Mouse (Mus musculus) Patski (cell line): ENCODE results near the gene Gm12185. TPM values are rescaled to one million over a fixed set of nuclear protein-coding genes. Genes with fewer than 3 reads are reported as not detected.
A peak's percentile ranks its signal among the peaks of the same experiment; 100 is the strongest.

ENCODE experiments used
- ATAC-seq: fragments of 100-300 bp; one replicate; pipeline ENCODE4 v1.8.0; 2021
- CTCF ChIA-PET: fragments of 350-600 bp; sonication (Branson Sonifier 250); formaldehyde crosslinking; loops from one replicate; lab custom pipeline; 2022; ENCODE audit warnings: inconsistent platforms; lab: Charles Lee
- POLR2A ChIA-PET: fragments of 350-600 bp; sonication (Branson Sonifier 250); formaldehyde crosslinking; loops from one replicate; lab custom pipeline; 2022; ENCODE audit warnings: antibody characterized with exemption, inconsistent platforms; lab: Charles Lee
- DNase-seq: peaks from one replicate; pipeline ENCODE4 v3.0.0-alpha.2; 2011; ENCODE audit warnings: low read depth, low spot score
- H3K27me3 ChIP-seq: fragments of 371-371 bp; one replicate; pipeline ENCODE4 v1.5.1; 2021
- CTCF ChIP-seq: fragments of 100-300 bp; IDR thresholded peaks from one replicate; pipeline ENCODE4 v1.5.1; 2021
- in situ Hi-C: fragments of 300-500 bp; cut with MboI; formaldehyde crosslinking; loops from 3 replicates; pipeline ENCODE4 v1.11.1; 2018; ENCODE audit warnings: low pct_unique_long_range_greater_than_20kb, mixed read lengths
- polyA plus RNA-seq: library from polyadenylated mRNA; unstranded; gene quantifications from one replicate; pipeline ENCODE4 v1.2.3, GENCODE M21; 2021

Gm12185 gene
- polyA plus RNA-seq, 1 experiment from 2014 or later, result 0.68 TPM

GRCm38 (mm10) chr11:48870781-48871180, 121.2 kb downstream of the Gm12185 start:
- DNase-seq (no peak), ATAC-seq (no peak)
- TF ChIP-seq CTCF, result no peak
- H3K27me3 ChIP-seq, result no peaks in the 10 kb centered on the region
- in situ Hi-C loops, result loop anchor here (5.0 kb wide), 2 partner anchors 227 to 377 kb away; no protein-coding TSS in a partner anchor
- ChIA-PET CTCF (interaction anchor here (1.2 to 3.9 kb wide), 2 partner anchors 12 to 238 kb away, joined by 3 to 17 read pairs; no protein-coding TSS in a partner anchor), POLR2A (no interaction called here)

DNA sequence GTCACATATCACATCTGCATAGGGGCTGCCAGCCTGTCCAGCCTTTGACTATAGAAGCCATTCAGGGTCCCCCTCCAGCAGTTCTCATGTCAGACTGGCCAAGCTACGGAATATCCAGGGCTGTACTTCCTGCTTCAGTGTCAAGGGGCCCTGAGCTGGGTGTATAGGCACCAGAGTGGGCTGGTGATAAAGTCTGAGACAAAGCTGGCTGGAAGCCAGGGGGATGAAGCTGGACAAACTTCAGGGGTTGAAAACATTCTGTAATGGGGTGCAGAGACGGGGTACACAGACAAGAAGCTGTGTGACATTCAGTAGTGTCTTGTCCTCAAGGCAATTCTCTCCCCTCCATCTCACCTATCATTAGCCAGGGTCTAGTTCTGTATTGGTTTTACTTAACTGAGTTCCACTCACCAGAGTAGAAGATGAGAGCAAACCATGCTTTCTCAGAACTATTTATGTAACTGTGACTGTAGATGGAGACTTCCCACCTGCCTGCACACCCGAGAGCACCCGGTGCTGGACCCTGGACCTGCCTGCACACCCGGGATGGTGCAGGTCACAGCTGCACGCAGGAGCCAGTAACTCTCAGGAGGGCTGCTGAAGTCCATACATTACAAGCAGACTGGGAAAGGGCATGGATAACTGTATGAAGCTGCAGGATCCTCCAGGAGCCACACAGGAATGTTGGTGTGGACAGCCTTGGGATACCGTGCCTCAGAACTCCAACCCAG, 122.5 kb downstream of the Gm12185 start:
- in situ Hi-C loops, result loop anchor here (5.0 kb wide), 2 partner anchors 228 to 378 kb away; no protein-coding TSS in a partner anchor
- no peaks in the 10 kb centered on the region for H3K27me3 ChIP-seq
- CTCF ChIA-PET, result interaction anchor here (1.0 to 3.9 kb wide), 3 partner anchors 11 to 239 kb away, joined by 3 to 17 read pairs (median 3); no protein-coding TSS in a partner anchor
- ATAC-seq, result no peak
- no peak for TF ChIP-seq CTCF
- POLR2A ChIA-PET, result interaction anchor here (0.6 kb wide), 1 partner anchor 332 kb away, joined by 3 read pairs; no protein-coding TSS in a partner anchor
- DNase-seq, result no peak

GRCm38 (mm10) chr11:48866481-48866880, 125.5 kb downstream of the Gm12185 start:
- POLR2A ChIA-PET, result no interaction called here
- CTCF ChIA-PET, result no interaction called here
- ATAC-seq (no peak), DNase-seq (no peak)
- TF ChIP-seq CTCF, result no peak
- H3K27me3 ChIP-seq, result no peaks in the 10 kb centered on the region
- in situ Hi-C loops, result no loop called here

DNA sequence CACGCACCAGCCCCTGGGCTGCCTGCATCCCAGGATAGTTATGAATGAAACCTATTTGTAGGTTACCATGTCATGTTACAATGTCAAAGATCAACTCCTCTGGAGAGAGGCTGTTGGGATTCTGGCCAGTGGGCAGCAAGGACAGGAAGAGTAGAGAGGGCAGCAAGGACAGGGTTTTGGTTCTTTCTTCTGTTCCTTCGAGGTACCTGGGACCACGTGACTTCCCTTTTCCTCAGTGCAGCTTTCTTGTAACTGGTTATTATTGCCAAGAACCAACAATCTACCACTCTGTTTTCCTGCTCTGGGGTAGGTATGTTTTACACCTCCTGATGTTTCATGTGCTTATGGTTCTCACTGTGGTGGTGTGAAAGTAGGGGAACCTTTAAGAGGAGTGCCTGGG, 128.2 kb downstream of the Gm12185 start:
- no peaks in the 10 kb centered on the region for H3K27me3 ChIP-seq
- CTCF ChIA-PET, result interaction anchor here (1.0 kb wide), 1 partner anchor 88 kb away, joined by 3 read pairs; no protein-coding TSS in a partner anchor
- in situ Hi-C loops, result no loop called here
- POLR2A ChIA-PET, result no interaction called here
- no peak for DNase-seq
- no peak for ATAC-seq
- TF ChIP-seq CTCF, result no peak

GRCm38 (mm10) chr11:48862784-48863319, 129.2 kb downstream of the Gm12185 start:
- TF ChIP-seq CTCF, result peak; percentile 11
- ChIA-PET POLR2A (interaction anchor here (0.6 kb wide), 2 partner anchors 63 to 73 kb away, joined by 4 to 5 read pairs; no protein-coding TSS in a partner anchor), CTCF (interaction anchor here (1.0 kb wide), 2 partner anchors 41 to 87 kb away, joined by 3 read pairs; no protein-coding TSS in a partner anchor)
- no peak for DNase-seq
- no peaks in the 10 kb centered on the region for H3K27me3 ChIP-seq
- in situ Hi-C loops, result no loop called here
- ATAC-seq, result no peak

GRCm38 (mm10) chr11:48859014-48859413, 133.0 kb downstream of the Gm12185 start:
- TF ChIP-seq CTCF, result peak; percentile 69
- H3K27me3 ChIP-seq, result no peaks in the 10 kb centered on the region
- DNase-seq, result no peak
- in situ Hi-C loops, result loop anchor here (5.0 kb wide), 1 partner anchor 62 kb away; no protein-coding TSS in a partner anchor
- POLR2A ChIA-PET, result interaction anchor here (0.9 to 2.0 kb wide), 2 partner anchors 43 to 60 kb away, joined by 3 to 5 read pairs; no protein-coding TSS in a partner anchor
- no peak for ATAC-seq
- CTCF ChIA-PET, result interaction anchor here (0.8 to 3.0 kb wide), 19 partner anchors 10 to 250 kb away, joined by 3 to 34 read pairs (median 6); partner anchors contain the start of gene Irgm1

Other genes starting within 250 kb of the Gm12185 start
- 1,050 TPM for gene Rack1, start 191.9 kb downstream of the Gm12185 start, polyA plus RNA-seq
- gene Trim41, start 174.9 kb downstream of the Gm12185 start, polyA plus RNA-seq, result 63.9 TPM
- gene Trim7, start 166.1 kb downstream of the Gm12185 start, polyA plus RNA-seq, result 9.5 TPM
- 3.4 TPM for gene Gm12184, start 165.6 kb downstream of the Gm12185 start, polyA plus RNA-seq
- gene Irgm1, start 120.5 kb downstream of the Gm12185 start, polyA plus RNA-seq, result 39.2 TPM
- 0.15 TPM for gene Gm5431, start 90.0 kb downstream of the Gm12185 start, polyA plus RNA-seq
- gene Psme2b, start 46.0 kb downstream of the Gm12185 start, polyA plus RNA-seq, result 93.0 TPM
- gene Olfr56, start 13.3 kb downstream of the Gm12185 start, polyA plus RNA-seq, result 0.06 TPM
- gene 9930111J21Rik1, start 12.8 kb downstream of the Gm12185 start, polyA plus RNA-seq, result 0.62 TPM
- 0.59 TPM for gene Tgtp1, start 1.9 kb upstream of the Gm12185 start, polyA plus RNA-seq
- gene 9930111J21Rik2, start 59.0 kb upstream of the Gm12185 start, polyA plus RNA-seq, result 0.86 TPM
- 0.18 TPM for gene Tgtp2, start 72.0 kb upstream of the Gm12185 start, polyA plus RNA-seq
- 0.81 TPM for gene Ifi47, start 84.4 kb upstream of the Gm12185 start, polyA plus RNA-seq
- not detected for gene Olfr1396, start 122.6 kb upstream of the Gm12185 start, polyA plus RNA-seq
- gene Olfr1395, start 150.0 kb upstream of the Gm12185 start, polyA plus RNA-seq, result not detected
- not detected for gene Olfr1394, start 162.2 kb upstream of the Gm12185 start, polyA plus RNA-seq
- gene Btnl9, start 194.9 kb upstream of the Gm12185 start, polyA plus RNA-seq, result not detected
- gene Zfp62, start 211.1 kb upstream of the Gm12185 start, polyA plus RNA-seq, result 31.9 TPM